Mouse (Mus musculus) C2C12 (cell line): ENCODE data around the gene Tars.

Source experiments
- CTCF ChIP-seq: IDR thresholded peaks from one replicate; pipeline ENCODE4 v1.5.1; 2011; ENCODE audit not compliant: control insufficient read depth, insufficient read depth, insufficient read length
- FOSL1 ChIP-seq: IDR thresholded peaks from one replicate; pipeline ENCODE4 v1.8.0; 2011; ENCODE audit warnings: mild to moderate bottlenecking, low read length; ENCODE audit not compliant: poor library complexity, insufficient read depth, severe bottlenecking
- MAX ChIP-seq: IDR thresholded peaks from one replicate; pipeline ENCODE4 v1.6.1; 2011; ENCODE audit warnings: mild to moderate bottlenecking, control low read depth
- MYOD1 ChIP-seq: IDR thresholded peaks from one replicate; pipeline ENCODE4 v1.6.1; 2011; ENCODE audit warnings: low read depth; ENCODE audit not compliant: control insufficient read depth, insufficient read length
- MYOG ChIP-seq: IDR thresholded peaks from one replicate; pipeline ENCODE4 v1.6.1; 2011; ENCODE audit not compliant: control insufficient read depth, insufficient read length; ENCODE audit errors: extremely low read depth

DNA sequence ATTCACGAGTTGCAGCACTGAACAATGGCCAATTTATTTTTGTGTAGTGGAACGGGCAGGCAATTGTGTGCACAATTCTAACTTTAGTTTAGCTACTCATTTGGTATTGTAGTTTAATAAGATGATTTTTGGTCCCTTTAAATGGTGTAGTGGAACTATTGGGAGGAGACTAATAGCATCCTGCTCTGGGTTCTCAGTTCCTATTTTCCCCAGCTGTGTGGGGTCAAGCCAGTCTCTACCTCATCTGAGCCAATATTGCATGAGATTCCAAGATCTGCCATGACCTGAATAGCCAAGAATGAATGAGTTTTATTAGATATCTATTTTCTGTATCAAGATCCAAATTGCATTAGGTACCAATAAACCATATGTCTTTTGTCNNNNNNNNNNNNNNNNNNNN lies 27.4 kb upstream of the Tars start:
- no peak for TF ChIP-seq CTCF
- no peak for TF ChIP-seq MAX
- TF ChIP-seq MYOD1: no peak
- TF ChIP-seq FOSL1: no peak
- TF ChIP-seq MYOG: no peak
